Mouse (Mus musculus) adrenal gland, adult 8-10 months (tissue): Measurements from ENCODE around the gene Ssh1. TPM values are rescaled to one million over a fixed set of nuclear protein-coding genes. Genes with fewer than 3 reads are reported as not detected.

ENCODE experiments used
- DNase-seq: peaks from one replicate; pipeline ENCODE4 v3.0.0; 2022
- total RNA-seq, 4 experiments: library from RNA; stranded (reverse); gene quantifications; 2 replicates each; pipeline ENCODE4 v1.2.4; 2022

Ssh1 gene
- total RNA-seq, 4 experiments from 2014 or later: 17.3 to 32.2 (median 23.3) TPM

GRCm38 (mm10) chr5:113929950-113930647, 63.6 kb downstream of the Ssh1 start:
- no peak for DNase-seq

GRCm38 (mm10) chr5:113929526-113929925, 64.2 kb downstream of the Ssh1 start:
- no peak for DNase-seq

- no peak for DNase-seq
Measured at GRCm38 (mm10) chr5:113924608-113925007, 69.1 kb downstream of the Ssh1 start.

- DNase-seq: no peak
Measured at GRCm38 (mm10) chr5:113921310-113922166, 72.2 kb downstream of the Ssh1 start.

- DNase-seq: no peak
Measured at GRCm38 (mm10) chr5:113919060-113919459, 74.6 kb downstream of the Ssh1 start.

GRCm38 (mm10) chr5:113918654-113919053, 75.0 kb downstream of the Ssh1 start:
- no peak for DNase-seq

GRCm38 (mm10) chr5:113910705-113911104, 83.0 kb downstream of the Ssh1 start:
- no peak for DNase-seq

GRCm38 (mm10) chr5:113910065-113910701, 83.5 kb downstream of the Ssh1 start:
- DNase-seq: no peak

GRCm38 (mm10) chr5:113908592-113909441, 84.9 kb downstream of the Ssh1 start, which contains the start of gene Coro1c:
Coro1c (minus strand) TSS chr5:113908758.
- DNase-seq: peak; percentile 98

GRCm38 (mm10) chr5:113907786-113908567, 85.7 kb downstream of the Ssh1 start:
- DNase-seq: peak; percentile 61

GRCm38 (mm10) chr5:113906958-113907735, 86.5 kb downstream of the Ssh1 start:
- no peak for DNase-seq

- no peak for DNase-seq
Measured at GRCm38 (mm10) chr5:113904987-113905386, 88.7 kb downstream of the Ssh1 start.

GRCm38 (mm10) chr5:113902983-113903382, 90.7 kb downstream of the Ssh1 start:
- no peak for DNase-seq

GRCm38 (mm10) chr5:113902017-113902416, 91.7 kb downstream of the Ssh1 start:
- no peak for DNase-seq

GRCm38 (mm10) chr5:113901074-113901571, 92.6 kb downstream of the Ssh1 start:
- no peak for DNase-seq

GRCm38 (mm10) chr5:113899543-113899942, 94.2 kb downstream of the Ssh1 start:
- DNase-seq: no peak

- no peak for DNase-seq
Measured at GRCm38 (mm10) chr5:113892005-113892404, 101.7 kb downstream of the Ssh1 start.

- DNase-seq: no peak
Measured at GRCm38 (mm10) chr5:113890874-113891273, 102.8 kb downstream of the Ssh1 start.

GRCm38 (mm10) chr5:113889912-113890311, 103.8 kb downstream of the Ssh1 start:
- DNase-seq: no peak
